Mouse (Mus musculus) layer of hippocampus, adult 8-10 months (tissue): Measurements from ENCODE around the gene Abcf2. TPM values are rescaled to one million over a fixed set of nuclear protein-coding genes. Genes with fewer than 3 reads are reported as not detected.
A peak's percentile ranks its signal among the peaks of the same experiment; 100 is the strongest.

Experiments
- DNase-seq, 2 experiments: peaks; one replicate each; pipeline ENCODE4 v3.0.0; 2022; ENCODE audit warnings: low spot score in 2 of 2
- microRNA-seq, 2 experiments: library from miRNA; unstranded; fragments of <30 nt; microRNA quantifications; one replicate each; pipeline ENCODE4 v1.2.0; 2022
- total RNA-seq, 4 experiments: library from RNA; stranded (reverse); gene quantifications; 2 replicates each; pipeline ENCODE4 v1.2.4; 2022

Gene Abcf2
- total RNA-seq, 4 experiments from 2014 or later: 75.3 to 86.0 (median 78.3) TPM

GRCm38 (mm10) chr5:24530042-24530689 is 47.1 kb downstream of the Abcf2 start:
- peak; percentile 79 to 92 for DNase-seq

DNA sequence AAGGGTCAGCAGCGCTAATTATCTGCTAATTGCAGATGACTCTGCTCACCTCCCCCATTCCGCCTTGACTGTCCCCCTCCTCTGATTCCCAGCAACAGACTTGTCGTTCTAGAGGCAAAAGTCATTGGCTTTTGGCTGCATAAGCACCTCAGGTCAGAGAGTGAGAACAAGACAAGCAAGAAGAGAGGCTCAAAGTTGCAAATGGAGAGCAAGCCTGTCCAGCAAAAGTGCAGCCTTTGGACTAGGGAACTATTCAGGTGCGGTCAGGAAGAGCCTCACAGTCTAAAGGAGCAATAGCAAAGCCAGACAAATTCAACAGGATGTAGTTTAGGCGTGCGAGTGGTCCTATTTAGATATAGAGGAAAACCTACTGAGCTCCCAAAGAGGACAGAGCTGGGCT is 49.5 kb downstream of the Abcf2 start:
- no peak for DNase-seq

GRCm38 (mm10) chr5:24526889-24527230 is 50.4 kb downstream of the Abcf2 start, which contains the start of gene Gbx1:
Gbx1 (minus strand) TSS chr5:24527202.
- DNase-seq: no peak

GRCm38 (mm10) chr5:24526190-24526888 is 50.9 kb downstream of the Abcf2 start:
- DNase-seq: no peak

- DNase-seq: no peak
Measured at GRCm38 (mm10) chr5:24525360-24526189, 51.7 kb downstream of the Abcf2 start.

DNA sequence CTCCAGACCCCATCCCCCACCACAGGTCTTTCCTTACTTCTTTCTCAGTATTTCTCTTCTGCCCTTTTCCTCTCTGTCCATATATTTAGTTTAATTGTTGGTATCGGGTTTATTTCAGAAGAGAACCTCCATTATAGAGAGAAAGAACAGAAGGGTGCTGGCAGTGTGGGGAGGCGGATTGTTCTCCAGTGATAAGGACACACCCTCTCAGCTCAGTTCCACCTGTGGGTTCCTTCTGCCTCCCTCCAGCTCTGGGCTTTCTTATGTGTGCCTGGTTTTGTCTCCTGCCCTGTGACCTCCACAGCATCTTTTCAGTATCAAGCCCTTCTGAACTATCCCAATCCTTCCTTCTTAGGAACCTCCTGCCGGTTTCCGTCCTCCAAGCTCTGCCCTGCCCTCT is 52.7 kb downstream of the Abcf2 start:
- no peak for DNase-seq

GRCm38 (mm10) chr5:24523806-24524205 is 53.5 kb downstream of the Abcf2 start:
- no peak for DNase-seq

DNA sequence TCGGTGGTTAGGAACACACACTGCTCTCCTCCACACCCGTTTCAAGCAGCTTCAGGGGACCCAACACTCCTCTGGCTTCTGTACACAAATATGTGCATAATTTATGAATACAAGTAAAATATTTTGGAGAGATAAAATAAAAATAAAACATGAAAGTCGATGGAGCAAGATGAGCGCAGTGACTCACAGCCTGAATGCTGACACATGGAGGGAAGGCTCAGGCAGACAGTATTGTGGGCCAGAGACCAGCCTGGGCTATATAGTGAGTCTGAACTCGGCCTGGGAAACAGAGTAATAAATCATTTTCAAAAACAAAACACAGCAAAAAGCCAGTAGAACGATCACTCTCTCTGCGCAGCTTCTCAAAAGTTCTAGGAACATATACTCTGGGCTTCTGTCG is 55.9 kb downstream of the Abcf2 start:
- no peak for DNase-seq

Small RNA genes lying within 50 kb of the gene (microRNA-seq; reads per million reads assigned to microRNA genes)
- gene Mir671: 2,528 to 3,060 reads per million in 2 experiments

Other genes with a start within 250 kb of the Abcf2 start
- gene Kcnh2, start 225.9 kb downstream of the Abcf2 start, total RNA-seq: 10 to 100 TPM; 20.4 to 26.8 (median 21.9) TPM
- gene Nos3, start 212.7 kb downstream of the Abcf2 start, total RNA-seq: 1 to 10 TPM; 6.6 to 9.0 (median 7.6) TPM
- gene Atg9b, start 185.3 kb downstream of the Abcf2 start, total RNA-seq: 1 to 10 TPM; 3.0 to 5.2 (median 4.0) TPM
- gene Abcb8, start 183.8 kb downstream of the Abcf2 start, total RNA-seq: 10 to 100 TPM; 51.9 to 59.2 (median 56.8) TPM
- gene Asic3, start 164.1 kb downstream of the Abcf2 start, total RNA-seq: under 1 TPM in 3 of 4 experiments, not detected in 1; 0.43 to 0.48 (median 0.45) TPM
- 100 to 1,000 TPM; 120 to 139 (median 128) TPM for gene Cdk5, start 153.9 kb downstream of the Abcf2 start, total RNA-seq
- gene Slc4a2, start 153.6 kb downstream of the Abcf2 start, total RNA-seq: 10 to 100 TPM; 28.8 to 38.8 (median 33.5) TPM
- 100 to 1,000 TPM; 131 to 154 (median 134) TPM for gene Fastk, start 132.2 kb downstream of the Abcf2 start, total RNA-seq
- 10 to 100 TPM; 19.0 to 23.5 (median 19.7) TPM for gene Tmub1, start 129.6 kb downstream of the Abcf2 start, total RNA-seq
- gene Agap3, start 125.3 kb downstream of the Abcf2 start, total RNA-seq: 100 to 1,000 TPM; 563 to 611 (median 584) TPM
- not detected for gene Gbx1, start 50.3 kb downstream of the Abcf2 start, total RNA-seq
- gene Asb10, start 36.5 kb downstream of the Abcf2 start, total RNA-seq: 1 to 10 TPM in 2 of 4 experiments, under 1 TPM in 2; 0.19 to 5.8 (median 3.0) TPM
- under 1 TPM in 1 of 4 experiments, not detected in 3; 0.36 TPM for gene 4931409K22Rik, start 20.7 kb downstream of the Abcf2 start, total RNA-seq
- 10 to 100 TPM; 68.4 to 78.7 (median 75.5) TPM for gene Chpf2, start 9.3 kb upstream of the Abcf2 start, total RNA-seq
- 10 to 100 TPM; 85.5 to 92.0 (median 89.1) TPM for gene Smarcd3, start 46.9 kb upstream of the Abcf2 start, total RNA-seq
- gene Nub1, start 108.1 kb upstream of the Abcf2 start, total RNA-seq: 10 to 100 TPM; 68.8 to 75.2 (median 73.1) TPM
- gene Wdr86, start 153.3 kb upstream of the Abcf2 start, total RNA-seq: 1 to 10 TPM in 2 of 4 experiments, under 1 TPM in 2; 0.37 to 1.2 (median 1.00) TPM
- 1 to 10 TPM in 2 of 4 experiments, under 1 TPM in 1, not detected in 1; 0.52 to 2.1 (median 1.3) TPM for gene Crygn, start 180.5 kb upstream of the Abcf2 start, total RNA-seq